Mouse (Mus musculus) liver, embryonic 14.5 days (tissue): ENCODE data around the gene Adam8.

ENCODE experiments used
- CTCF ChIP-seq: IDR thresholded peaks from 2 replicates; pipeline ENCODE4 v1.5.1; 2016; ENCODE audit warnings: antibody characterized with exemption, low read depth, control low read depth
- EP300 ChIP-seq: IDR thresholded peaks from 2 replicates; pipeline ENCODE4 v1.6.1; 2016; ENCODE audit warnings: antibody characterized with exemption, low read depth

GRCm38 (mm10) chr7:139978278-139978892, 14.0 kb downstream of the Adam8 start, which contains the start of gene 6430531B16Rik:
- no peak for TF ChIP-seq CTCF
- TF ChIP-seq EP300, result no peak
